Comparison of ENCODE assay signal across 10 mouse cellular contexts in the genomic region with DNA sequence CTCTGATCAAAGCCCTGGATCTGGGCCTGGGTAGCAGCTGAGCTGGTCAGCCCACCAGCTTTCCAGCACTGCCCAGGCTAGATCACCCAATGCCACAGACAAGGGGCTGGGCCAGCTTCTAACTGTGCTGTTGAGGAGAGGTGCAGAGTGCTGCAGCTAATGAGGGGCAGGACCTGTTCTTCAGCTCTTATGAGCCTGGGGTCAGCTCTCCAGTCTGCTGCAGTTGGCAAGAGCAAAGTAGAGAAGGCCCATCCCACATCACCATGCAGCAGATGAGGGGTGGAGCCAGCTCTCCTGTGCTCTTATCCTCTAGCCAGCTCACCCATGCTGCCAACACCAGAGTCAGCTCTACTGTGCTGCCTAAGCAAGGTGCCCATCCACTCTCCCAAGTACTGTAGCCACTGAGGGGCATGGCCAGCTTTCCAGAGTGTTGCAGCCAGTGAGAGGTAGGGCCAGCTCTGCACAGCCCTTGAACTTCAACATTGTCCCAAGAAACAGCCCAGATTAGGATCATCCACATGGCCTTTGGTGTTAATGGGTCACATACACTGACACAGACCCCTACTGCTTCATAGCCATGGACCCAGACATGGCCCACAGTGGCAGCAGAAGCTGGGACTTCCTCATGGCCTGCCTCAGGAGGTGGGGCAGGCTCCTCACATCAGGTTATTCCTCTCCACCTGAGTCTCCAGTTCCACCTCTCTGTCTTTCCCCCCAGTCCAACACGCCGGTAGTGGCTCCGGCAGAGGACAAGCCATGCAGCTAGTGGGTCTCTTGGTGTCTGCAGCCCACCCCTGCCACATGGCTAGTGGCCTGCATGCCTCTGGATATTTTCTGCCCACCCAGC. TPM values are rescaled to one million over a fixed set of nuclear protein-coding genes. Genes with fewer than 3 reads are reported as not detected.
DNase-seq lines count a peak whose midpoint lies in the region; ATAC-seq and TF ChIP-seq lines count a peak whose summit lies in the region.
"Had no signal": no experiment of that assay in that cellular context is flagged by ENCODE, and none has a peak within 500 bp of the region (broad histone marks: within the 10 kb centered on the region; RNA-seq: fewer than 3 reads in every experiment).

No protein-coding gene starts in this region.

- H3K9ac ChIP-seq in embryonic facial prominence, embryonic 11.5 days (replicated peaks; ENCODE audit: low read length) = no peak overlapping the region
- H3K9ac ChIP-seq in kidney, embryonic 16.5 days (replicated peaks; ENCODE audit: low read length) = no peak overlapping the region
- H3K9ac ChIP-seq in midbrain, postnatal 0 days (replicated peaks; ENCODE audit: low read length, poor library complexity, severe bottlenecking) = no peak overlapping the region

- H3K36me3 ChIP-seq in embryonic facial prominence, embryonic 11.5 days (replicated peaks; ENCODE audit: control insufficient read depth, insufficient read depth, low read depth, low read length) = no peaks in the 10 kb centered on the region
- H3K36me3 ChIP-seq in embryonic facial prominence, embryonic 10.5 days (replicated peaks) = peaks cover 10% of the 10 kb centered on the region
- no peaks in the 10 kb centered on the region for H3K36me3 ChIP-seq in kidney, embryonic 16.5 days (ENCODE audit: insufficient read depth, low read length)
- H3K36me3 ChIP-seq in midbrain, postnatal 0 days (ENCODE audit: insufficient read depth, low read length) = no peaks in the 10 kb centered on the region

- peak; percentile 56; the same call in 1 of the 2 replicates for ATAC-seq in embryonic facial prominence, embryonic 11.5 days (replicated peaks; ENCODE audit: insufficient number of reproducible peaks, low FRiP score, low TSS enrichment, low read depth)
- ATAC-seq in kidney, embryonic 16.5 days (ENCODE audit: low FRiP score, low TSS enrichment) = peak; percentile 68
- 0 out of 2 replicates have a peak, but pooled peaks have one; percentile 31 for ATAC-seq in midbrain, postnatal 0 days (ENCODE audit: low FRiP score)

- no peaks in the 10 kb centered on the region for H3K4me1 ChIP-seq in embryonic facial prominence, embryonic 11.5 days (ENCODE audit: control insufficient read depth, insufficient read depth, low read length)
- peaks cover 14% of the 10 kb centered on the region for H3K4me1 ChIP-seq in embryonic facial prominence, embryonic 10.5 days
- peaks cover 47% of the 10 kb centered on the region for H3K4me1 ChIP-seq in kidney, embryonic 16.5 days (ENCODE audit: insufficient read depth, low read length)
- H3K4me1 ChIP-seq in midbrain, postnatal 0 days (ENCODE audit: insufficient read depth, low read length) = no peaks in the 10 kb centered on the region

- H3K4me2 ChIP-seq in embryonic facial prominence, embryonic 11.5 days (ENCODE audit: low read depth, low read length) = no peak overlapping the region
- 0 out of 2 replicates have a peak overlapping the region, but pooled peaks have one; percentile 4 for H3K4me2 ChIP-seq in kidney, embryonic 16.5 days (replicated peaks; ENCODE audit: low read depth, low read length)
- no peak overlapping the region for H3K4me2 ChIP-seq in midbrain, postnatal 0 days (ENCODE audit: low read depth, low read length, poor library complexity, severe bottlenecking)

- H3K9me3 ChIP-seq in embryonic facial prominence, embryonic 11.5 days (replicated peaks; ENCODE audit: control insufficient read depth, low read length) = no peaks in the 10 kb centered on the region
- no peaks in the 10 kb centered on the region for H3K9me3 ChIP-seq in embryonic facial prominence, embryonic 10.5 days
- H3K9me3 ChIP-seq in kidney, embryonic 16.5 days (ENCODE audit: low read length) = no peaks in the 10 kb centered on the region
- H3K9me3 ChIP-seq in midbrain, postnatal 0 days (ENCODE audit: low read length) = no peaks in the 10 kb centered on the region

- no peaks in the 10 kb centered on the region for H3K27me3 ChIP-seq in embryonic facial prominence, embryonic 11.5 days (ENCODE audit: control insufficient read depth, insufficient read depth, low read length)
- no peaks in the 10 kb centered on the region for H3K27me3 ChIP-seq in embryonic facial prominence, embryonic 10.5 days (replicated peaks; ENCODE audit: low read depth, poor library complexity, severe bottlenecking)
- H3K27me3 ChIP-seq in kidney, embryonic 16.5 days (ENCODE audit: insufficient read depth, low read length) = no peaks in the 10 kb centered on the region
- H3K27me3 ChIP-seq in midbrain, postnatal 0 days (ENCODE audit: insufficient read depth, low read length) = no peaks in the 10 kb centered on the region

- no peak for DNase-seq in embryonic facial prominence, embryonic 11.5 days (ENCODE audit: low spot score)
- DNase-seq in embryonic facial prominence, embryonic 10.5 days (ENCODE audit: low spot score) = no peak
- DNase-seq in kidney, adult 8-10 months = no peak
- peak; percentile 19 for DNase-seq in kidney, postnatal 10 days
- no peak for DNase-seq in midbrain, postnatal 0 days (ENCODE audit: low spot score)
- no peak for DNase-seq in layer of hippocampus, postnatal 10 days (ENCODE audit: low spot score in 2 of 2)
- DNase-seq in right cerebral cortex, postnatal 25 days = no peak
- DNase-seq: B cell, adult 2 months; thymus, adult 2 months had no signal

- no peak for TF ChIP-seq CTCF in midbrain, postnatal 0 days (IDR thresholded peaks at IDR 0.05)

- no peak overlapping the region for H3K4me3 ChIP-seq in embryonic facial prominence, embryonic 11.5 days (ENCODE audit: low read depth, low read length)
- no peak overlapping the region for H3K4me3 ChIP-seq in embryonic facial prominence, embryonic 10.5 days
- no peak overlapping the region for H3K4me3 ChIP-seq in kidney, embryonic 16.5 days (ENCODE audit: low read length)
- no peak overlapping the region for H3K4me3 ChIP-seq in midbrain, postnatal 0 days (ENCODE audit: low read depth, low read length)

- H3K27ac ChIP-seq in embryonic facial prominence, embryonic 11.5 days (replicated peaks; ENCODE audit: low read depth, low read length) = no peak overlapping the region
- no peak overlapping the region for H3K27ac ChIP-seq in embryonic facial prominence, embryonic 10.5 days (replicated peaks)
- H3K27ac ChIP-seq in kidney, embryonic 16.5 days (ENCODE audit: low read length) = 0 out of 2 replicates have a peak overlapping the region, but pooled peaks have one; percentile 57
- no peak overlapping the region for H3K27ac ChIP-seq in midbrain, postnatal 0 days (ENCODE audit: low read depth, low read length)

- 90% methylated on average over 3 of the region's 3 CpGs for WGBS in embryonic facial prominence, embryonic 11.5 days
- 94% methylated on average over 3 of the region's 3 CpGs for WGBS in embryonic facial prominence, embryonic 10.5 days
- 63% methylated on average over 3 of the region's 3 CpGs for WGBS in kidney, embryonic 16.5 days
- WGBS in midbrain, postnatal 0 days = 98% methylated on average over 3 of the region's 3 CpGs

RNA-seq across cellular contexts. Expression of gene Akap11, which starts 10.8 kb away (rescaled TPM):
- polyA plus RNA-seq in embryonic facial prominence, embryonic 11.5 days (2014; fragmentation: Nextera tagmentation; extraction: Ambion mirVana) = 17.7 and 18.0 TPM in 2 replicates
- 16.1 and 17.4 TPM in 2 replicates for polyA plus RNA-seq in embryonic facial prominence, embryonic 10.5 days (2016; fragmentation: Nextera tagmentation; extraction: Ambion mirVana)
- 18.6 and 21.2 TPM in 2 replicates for polyA plus RNA-seq in kidney, embryonic 16.5 days (2015; fragmentation: Nextera tagmentation; extraction: Ambion mirVana)
- total RNA-seq in midbrain, postnatal 0 days (2014; rRNA removed) = 83.0 and 115 TPM in 2 replicates
- 27.4 and 33.5 TPM in 2 replicates for polyA plus RNA-seq in midbrain, postnatal 0 days (2015; fragmentation: Nextera tagmentation; extraction: Ambion mirVana)
- total RNA-seq in layer of hippocampus, postnatal 10 days (2021) = 100 to 1,000 TPM; 155 to 162 TPM
